Mouse (Mus musculus): ENCODE data around the gene Atp5d. TPM values are rescaled to one million over a fixed set of nuclear protein-coding genes. Genes with fewer than 3 reads are reported as not detected.

The Atp5d gene
- polyA plus RNA-seq, 1 experiment from 2014 or later, result 553 TPM

GRCm38 (mm10) chr10:80118552-80118951 lies 19.9 kb upstream of the Atp5d start:
- ATAC-seq (ENCODE audit: low FRiP score), result no peak

DNA sequence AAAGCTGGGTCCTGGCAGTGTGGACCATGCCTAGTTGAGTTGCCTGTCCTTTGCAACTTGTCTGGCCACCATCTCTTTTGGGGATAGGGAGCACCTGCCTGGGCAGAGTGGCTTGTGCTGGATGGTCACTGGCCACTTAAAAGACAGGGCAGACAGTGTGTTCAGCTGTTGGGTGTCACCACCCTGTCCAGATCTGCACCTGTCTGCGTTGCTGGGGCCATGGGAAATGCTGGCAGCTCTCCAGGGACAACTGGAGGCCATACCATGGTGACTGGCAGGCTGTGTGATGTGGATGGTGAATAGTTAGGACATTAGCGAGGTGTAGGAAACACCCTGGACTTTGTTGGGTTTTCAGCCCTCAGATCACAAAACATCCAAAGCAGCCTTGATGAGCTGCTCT lies 18.3 kb upstream of the Atp5d start:
- H3K9me3 ChIP-seq (replicated peaks), result no peaks in the 10 kb centered on the region
- H3K27me3 ChIP-seq (replicated peaks), result no peaks in the 10 kb centered on the region
- no peak overlapping the region for H3K4me2 ChIP-seq
- 0 out of 2 replicates have a peak overlapping the region, but pooled peaks have one; percentile 4 for H3K9ac ChIP-seq (replicated peaks)
- no peak overlapping the region for H3K27ac ChIP-seq (replicated peaks)
- no peak for ATAC-seq (ENCODE audit: low FRiP score)
- H3K36me3 ChIP-seq, result peaks cover 22% of the 10 kb centered on the region; the same call in 1 of the 2 replicates
- 73% methylated on average over 2 of the region's 2 CpGs for WGBS
- H3K4me1 ChIP-seq, result peaks cover 43% of the 10 kb centered on the region
- H3K4me3 ChIP-seq (replicated peaks), result no peak overlapping the region

More at GRCm38 (mm10) chr10:80118552-80118951, 19.9 kb upstream of the Atp5d start:
- H3K27ac ChIP-seq (replicated peaks), result no peak overlapping the region; the same call in 1 of the 2 replicates
- peak overlapping the region; percentile 93 for H3K4me2 ChIP-seq
- H3K4me3 ChIP-seq (replicated peaks), result 0 out of 2 replicates have a peak overlapping the region, but pooled peaks have one; percentile 94
- H3K36me3 ChIP-seq, result peaks cover 22% of the 10 kb centered on the region; the same call in 1 of the 2 replicates
- peak overlapping the region; percentile 86 for H3K9ac ChIP-seq (replicated peaks)
- 38% methylated on average over 6 of the region's 6 CpGs for WGBS
- no peaks in the 10 kb centered on the region for H3K9me3 ChIP-seq (replicated peaks)
- H3K27me3 ChIP-seq (replicated peaks), result no peaks in the 10 kb centered on the region
- H3K4me1 ChIP-seq, result peaks cover 52% of the 10 kb centered on the region

GRCm38 (mm10) chr10:80121639-80122038 lies 16.8 kb upstream of the Atp5d start:
- peaks cover 40% of the 10 kb centered on the region for H3K4me1 ChIP-seq
- no peaks in the 10 kb centered on the region for H3K9me3 ChIP-seq (replicated peaks)
- H3K27ac ChIP-seq (replicated peaks), result no peak overlapping the region
- H3K4me3 ChIP-seq (replicated peaks), result no peak overlapping the region
- H3K9ac ChIP-seq (replicated peaks), result no peak overlapping the region
- ATAC-seq (ENCODE audit: low FRiP score), result no peak
- peaks cover 37% of the 10 kb centered on the region for H3K36me3 ChIP-seq
- H3K4me2 ChIP-seq, result no peak overlapping the region
- WGBS, result 89% methylated on average over 2 of the region's 2 CpGs
- H3K27me3 ChIP-seq (replicated peaks), result no peaks in the 10 kb centered on the region

DNA sequence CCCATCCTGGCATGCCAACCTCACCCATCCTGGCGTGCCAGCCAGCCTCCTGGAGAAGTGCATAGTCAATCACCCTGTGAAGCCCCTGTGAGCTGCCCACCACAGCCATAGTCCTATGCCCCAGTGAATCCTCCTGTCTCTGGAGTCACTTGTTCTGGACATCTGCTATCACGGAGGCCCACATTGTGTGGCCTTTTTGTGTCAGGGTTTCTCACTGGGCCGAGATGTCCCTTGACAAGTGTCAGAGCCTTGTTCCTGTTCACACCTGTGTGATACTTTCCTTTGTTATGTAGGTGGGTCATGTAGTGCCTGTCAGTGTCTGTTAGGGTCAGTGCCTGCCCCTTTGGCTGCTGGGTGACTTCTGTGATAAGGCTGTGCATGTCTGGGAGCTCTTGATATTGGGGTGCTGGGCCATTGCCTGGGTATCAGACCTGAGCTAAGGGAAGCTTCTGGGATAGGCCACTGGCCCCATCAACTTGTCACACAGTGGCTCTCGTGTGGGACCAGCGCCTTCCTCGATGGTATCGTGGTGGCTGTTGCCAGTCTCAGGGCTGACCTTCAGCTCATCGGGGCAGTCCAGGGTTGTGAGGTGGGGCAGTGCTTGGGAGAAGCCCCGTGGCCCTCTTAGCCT lies 14.4 kb upstream of the Atp5d start:
- Histone ChIP-seq H3K27me3 (replicated peaks) (no peaks in the 10 kb centered on the region), H3K4me3 (replicated peaks) (no peak overlapping the region), H3K9ac (replicated peaks) (no peak overlapping the region), H3K9me3 (replicated peaks) (no peaks in the 10 kb centered on the region), H3K27ac (replicated peaks) (no peak overlapping the region), H3K4me1 (peaks cover 16% of the 10 kb centered on the region), H3K36me3 (peaks cover 56% of the 10 kb centered on the region), H3K4me2 (no peak overlapping the region)
- WGBS, result 93% methylated on average over 9 of the region's 9 CpGs
- ATAC-seq (ENCODE audit: low FRiP score), result no peak

- no peak for ATAC-seq (ENCODE audit: low FRiP score)
- Histone ChIP-seq H3K27ac (replicated peaks) (no peak overlapping the region), H3K4me1 (peaks cover 14% of the 10 kb centered on the region), H3K9me3 (replicated peaks) (no peaks in the 10 kb centered on the region), H3K27me3 (replicated peaks) (no peaks in the 10 kb centered on the region), H3K4me3 (replicated peaks) (no peak overlapping the region), H3K4me2 (no peak overlapping the region), H3K9ac (replicated peaks) (no peak overlapping the region), H3K36me3 (peaks cover 75% of the 10 kb centered on the region)
- 97% methylated on average over 8 of the region's 8 CpGs for WGBS
Observed at GRCm38 (mm10) chr10:80127920-80128319, 10.5 kb upstream of the Atp5d start.

GRCm38 (mm10) chr10:80129846-80130245 lies 8.6 kb upstream of the Atp5d start:
- WGBS, result 92% methylated on average over 9 of the region's 9 CpGs
- Histone ChIP-seq H3K4me1 (peaks cover 21% of the 10 kb centered on the region), H3K4me2 (no peak overlapping the region), H3K27me3 (replicated peaks) (no peaks in the 10 kb centered on the region), H3K4me3 (replicated peaks) (no peak overlapping the region), H3K9ac (replicated peaks) (no peak overlapping the region), H3K9me3 (replicated peaks) (no peaks in the 10 kb centered on the region), H3K27ac (replicated peaks) (no peak overlapping the region; the same call in 1 of the 2 replicates), H3K36me3 (peaks cover 93% of the 10 kb centered on the region)
- no peak for ATAC-seq (ENCODE audit: low FRiP score)

DNA sequence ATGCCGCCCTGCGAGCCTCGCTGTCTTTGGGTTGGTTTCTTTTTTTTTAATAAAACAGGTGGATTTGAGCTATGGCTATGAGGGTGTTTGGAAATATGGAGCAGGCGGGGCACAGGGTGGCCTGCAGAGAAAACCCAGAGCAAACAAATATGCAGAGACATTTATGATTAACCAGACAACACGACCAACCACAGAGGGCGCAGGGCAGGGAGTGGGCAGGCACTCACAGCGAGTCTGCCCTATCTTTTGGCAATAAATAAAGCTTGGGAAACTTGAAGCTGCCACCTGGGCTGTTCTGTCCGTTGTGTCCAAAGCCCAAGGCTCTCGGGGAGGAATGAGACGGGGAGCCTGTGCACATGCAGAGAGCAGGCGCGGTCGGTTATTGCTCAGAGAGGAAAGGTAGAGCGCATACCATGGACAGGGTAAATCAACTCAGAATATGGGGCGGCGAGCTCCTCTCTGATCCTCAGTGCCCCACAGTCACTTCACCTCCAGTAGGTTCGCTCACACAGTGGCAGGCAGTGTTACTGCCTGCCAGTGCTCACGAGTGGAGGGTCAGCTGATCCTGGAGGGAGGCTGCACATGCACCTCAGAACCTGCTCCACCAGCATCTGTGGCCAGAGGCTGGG lies 7.9 kb upstream of the Atp5d start:
- peaks cover 96% of the 10 kb centered on the region for H3K36me3 ChIP-seq
- 77% methylated on average over 18 of the region's 18 CpGs for WGBS
- H3K9ac ChIP-seq (replicated peaks), result no peak overlapping the region; the same call in 1 of the 2 replicates
- no peaks in the 10 kb centered on the region for H3K9me3 ChIP-seq (replicated peaks)
- H3K4me1 ChIP-seq, result peaks cover 21% of the 10 kb centered on the region
- no peak overlapping the region for H3K4me2 ChIP-seq
- no peak overlapping the region for H3K4me3 ChIP-seq (replicated peaks)
- ATAC-seq (ENCODE audit: low FRiP score), result no peak
- no peaks in the 10 kb centered on the region for H3K27me3 ChIP-seq (replicated peaks)
- H3K27ac ChIP-seq (replicated peaks), result 0 out of 2 replicates have a peak overlapping the region, but pooled peaks have one; percentile 35

DNA sequence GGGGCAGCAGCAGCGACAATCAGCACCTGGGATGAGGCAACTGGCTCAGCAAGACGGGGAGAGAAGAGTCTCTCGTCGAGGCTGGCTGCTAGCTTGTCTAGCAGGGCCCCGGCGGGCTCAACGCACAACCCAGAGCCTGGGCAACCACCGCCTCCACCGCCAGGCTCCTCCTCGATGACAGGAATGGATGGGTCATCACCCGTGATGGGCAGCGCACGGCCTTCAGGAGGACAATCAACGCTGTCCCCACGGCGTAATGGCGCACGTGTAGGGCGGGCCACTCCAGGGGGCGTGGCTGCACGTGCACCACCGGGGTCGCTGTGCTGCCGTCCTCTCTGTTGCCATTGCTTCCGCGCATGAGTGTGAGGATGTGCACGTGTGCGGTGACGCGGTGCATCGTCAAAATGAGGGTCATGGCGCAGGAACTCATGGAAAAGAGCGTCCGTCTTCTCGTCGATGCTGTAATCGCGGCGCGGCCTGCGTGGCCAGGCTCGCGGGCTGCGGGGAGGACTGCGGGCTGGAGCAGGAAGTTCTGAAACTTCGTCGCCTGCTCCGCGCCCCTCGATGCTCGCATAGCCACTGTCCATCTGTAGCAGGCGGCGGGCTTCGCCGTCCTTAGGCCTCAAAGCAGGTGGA lies 7.0 kb upstream of the Atp5d start:
- Histone ChIP-seq H3K27ac (replicated peaks) (peak overlapping the region; percentile 35; the same call in 1 of the 2 replicates), H3K36me3 (peaks cover 94% of the 10 kb centered on the region), H3K9me3 (replicated peaks) (no peaks in the 10 kb centered on the region), H3K4me1 (peaks cover 25% of the 10 kb centered on the region), H3K27me3 (replicated peaks) (no peaks in the 10 kb centered on the region), H3K9ac (replicated peaks) (peak overlapping the region; percentile 11; the same call in 1 of the 2 replicates), H3K4me3 (replicated peaks) (peak overlapping the region; percentile 1; the same call in 1 of the 2 replicates), H3K4me2 (peak overlapping the region; percentile 24)
- 14% methylated on average over 55 of the region's 55 CpGs for WGBS
- peak; percentile 74 for ATAC-seq (ENCODE audit: low FRiP score)

DNA sequence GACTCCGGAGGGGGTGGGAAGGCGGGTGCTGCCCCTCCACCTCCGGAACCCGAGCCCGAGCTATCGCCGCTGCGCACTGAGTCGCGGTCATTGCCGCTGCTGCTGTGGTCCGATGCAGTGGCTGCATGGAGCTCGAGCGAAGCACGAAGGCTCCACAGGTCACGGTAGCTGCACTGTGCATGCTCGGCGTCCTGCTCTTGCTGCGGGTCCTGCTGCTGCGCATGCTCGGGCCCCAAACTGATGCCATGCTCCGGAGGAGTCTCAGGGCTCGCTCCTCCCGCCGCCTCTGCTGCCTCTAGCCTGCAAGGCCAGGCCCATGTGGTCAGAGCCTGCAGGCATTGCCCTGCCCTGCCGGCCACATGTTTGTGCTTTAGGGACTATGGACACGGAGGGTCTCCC lies 6.5 kb upstream of the Atp5d start:
- Histone ChIP-seq H3K9ac (replicated peaks) (no peak overlapping the region), H3K36me3 (peaks cover 90% of the 10 kb centered on the region), H3K9me3 (replicated peaks) (no peaks in the 10 kb centered on the region), H3K4me2 (peak overlapping the region; percentile 24), H3K27ac (replicated peaks) (0 out of 2 replicates have a peak overlapping the region, but pooled peaks have one; percentile 35), H3K4me3 (replicated peaks) (peak overlapping the region; percentile 1; the same call in 1 of the 2 replicates), H3K27me3 (replicated peaks) (no peaks in the 10 kb centered on the region), H3K4me1 (peaks cover 30% of the 10 kb centered on the region)
- ATAC-seq (ENCODE audit: low FRiP score), result peak; percentile 16; the same call in 1 of the 2 replicates
- WGBS, result 38% methylated on average over 27 of the region's 27 CpGs

DNA sequence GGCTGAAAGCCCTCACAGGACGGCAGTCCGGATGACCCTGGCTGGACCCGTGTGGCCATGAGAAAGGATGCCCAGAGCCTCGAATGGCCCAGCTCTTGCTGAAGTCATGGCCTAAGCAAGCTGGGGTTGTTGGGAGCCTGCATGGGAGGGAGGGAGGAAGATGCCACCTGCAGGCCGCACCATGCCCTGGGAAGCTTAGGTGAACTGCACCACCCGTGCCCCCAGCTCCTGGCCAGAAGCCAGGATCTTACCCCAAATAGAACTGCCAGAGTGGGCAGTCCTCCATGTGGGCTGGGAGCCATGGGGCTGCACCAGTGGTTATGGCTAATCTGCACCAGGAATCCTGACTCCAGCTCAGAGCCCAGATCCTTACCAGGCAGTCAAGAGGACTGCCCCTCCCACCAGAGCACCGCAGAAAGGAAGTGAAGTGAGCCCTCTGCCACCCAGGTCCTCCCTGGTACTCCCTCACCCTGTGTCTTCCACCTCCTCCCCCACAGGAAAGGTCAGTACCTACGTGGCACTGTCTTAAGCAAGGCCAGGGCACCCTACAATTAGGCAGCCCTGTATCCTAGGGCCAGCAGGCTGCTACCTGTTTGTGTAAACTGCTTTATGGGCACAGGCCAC lies 5.1 kb upstream of the Atp5d start:
- ATAC-seq (ENCODE audit: low FRiP score), result no peak
- 73% methylated on average over 8 of the region's 8 CpGs for WGBS
- Histone ChIP-seq H3K9ac (replicated peaks) (no peak overlapping the region), H3K36me3 (peaks cover 78% of the 10 kb centered on the region), H3K27ac (replicated peaks) (no peak overlapping the region), H3K4me2 (no peak overlapping the region), H3K4me1 (peaks cover 44% of the 10 kb centered on the region), H3K9me3 (replicated peaks) (no peaks in the 10 kb centered on the region), H3K27me3 (replicated peaks) (no peaks in the 10 kb centered on the region), H3K4me3 (replicated peaks) (no peak overlapping the region)

DNA sequence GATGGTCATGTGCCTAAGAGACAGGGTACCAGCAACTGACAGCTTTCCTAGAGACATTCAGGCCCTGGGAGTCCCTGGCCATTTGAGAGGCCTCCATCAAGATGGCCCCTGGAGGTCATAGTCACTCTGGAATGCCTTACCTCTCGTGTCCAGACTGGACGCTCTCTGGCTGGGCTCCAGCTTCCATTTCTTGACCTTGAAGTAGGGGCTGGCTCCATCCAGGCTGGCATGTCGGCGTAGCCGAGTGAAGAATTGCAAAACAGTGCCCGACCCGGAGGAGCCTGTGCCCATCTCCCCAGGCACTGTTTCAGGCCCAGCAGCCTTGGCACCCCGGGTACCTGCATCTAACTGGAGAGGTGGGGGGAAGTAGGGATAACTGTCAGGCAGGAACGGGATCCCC lies 4.0 kb upstream of the Atp5d start:
- WGBS, result 87% methylated on average over 9 of the region's 9 CpGs
- Histone ChIP-seq H3K4me1 (peaks cover 47% of the 10 kb centered on the region), H3K4me2 (no peak overlapping the region), H3K9ac (replicated peaks) (no peak overlapping the region), H3K36me3 (peaks cover 67% of the 10 kb centered on the region), H3K27me3 (replicated peaks) (no peaks in the 10 kb centered on the region), H3K27ac (replicated peaks) (no peak overlapping the region), H3K9me3 (replicated peaks) (no peaks in the 10 kb centered on the region), H3K4me3 (replicated peaks) (no peak overlapping the region)
- no peak for ATAC-seq (ENCODE audit: low FRiP score)
